Mouse (Mus musculus): ENCODE measurements around the gene Dlx3.

DNA sequence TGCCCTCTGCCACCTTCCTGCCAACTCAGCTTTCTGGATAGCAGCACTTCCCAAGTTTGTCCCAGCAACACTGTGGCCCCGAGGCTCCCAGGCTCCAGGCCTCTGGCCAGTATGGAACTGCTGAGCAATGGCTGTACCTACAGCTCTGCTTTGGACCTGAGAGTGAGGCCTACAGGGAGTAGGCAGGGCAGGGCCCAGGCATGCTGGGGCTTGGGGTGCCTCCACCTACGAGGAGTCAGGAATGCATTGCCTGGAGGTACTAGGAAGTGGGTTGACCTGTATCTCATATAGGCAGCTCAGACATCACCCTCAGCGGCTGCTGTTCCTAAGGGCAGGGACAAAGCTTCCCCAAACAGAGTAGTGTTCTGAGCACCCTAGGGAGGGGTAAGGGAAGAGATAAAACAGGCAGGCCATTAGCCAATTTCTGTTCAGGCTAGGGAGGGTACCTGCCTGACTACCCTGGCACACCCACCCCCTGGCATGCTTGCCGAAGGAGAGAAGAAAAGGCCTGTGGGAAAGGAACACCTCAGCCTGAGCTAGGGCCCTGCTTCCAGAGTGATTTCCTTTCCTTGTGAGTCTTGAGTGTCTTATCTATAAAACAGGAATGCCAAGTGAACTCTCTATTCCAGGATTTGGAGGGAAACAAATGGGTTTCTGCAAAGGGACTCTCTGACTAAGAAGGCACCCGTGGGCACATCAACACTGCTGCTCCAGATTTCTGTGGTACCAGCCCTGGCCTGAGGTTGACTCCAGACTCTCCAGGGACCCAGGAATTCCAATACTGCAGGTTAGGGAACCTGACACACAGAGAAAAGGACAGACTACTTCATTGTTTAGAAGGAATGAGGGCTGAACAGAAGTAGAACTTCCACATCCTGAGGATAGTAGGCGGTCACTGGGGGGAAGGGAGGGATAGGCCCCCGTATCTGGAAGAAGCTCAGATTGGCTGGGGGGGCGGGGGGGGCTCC, 49.5 kb upstream of the Dlx3 start:
- TF ChIP-seq CTCF (IDR thresholded peaks at IDR 0.05; ENCODE audit: extremely low read depth, insufficient read depth, low read length) (no peak), POLR2A (IDR thresholded peaks at IDR 0.05; ENCODE audit: extremely low read depth, insufficient read depth, low read length) (no peak)
